Mouse (Mus musculus) cerebral cortex, adult 2 months (tissue): ENCODE measurements around the gene Hoxa5.

ENCODE experiments used
- WGBS: fragments of 180-500 bp; shearing (Covaris S2); methylation state at CpG from one replicate; pipeline ENCODE4 v1.1.7; 2018; 5-methylcytosine and 5-hydroxymethylcytosine counted together

The Hoxa5 gene

GRCm38 (mm10) chr6:52162611-52163365, 41.6 kb downstream of the Hoxa5 start:
- WGBS: 5% methylated on average over 14 of the region's 14 CpGs

GRCm38 (mm10) chr6:52162093-52162380, 42.4 kb downstream of the Hoxa5 start:
- 7% methylated on average over 1 of the region's 1 CpGs for WGBS

GRCm38 (mm10) chr6:52161336-52162092, 42.9 kb downstream of the Hoxa5 start:
- 3% methylated on average over 8 of the region's 8 CpGs for WGBS

- WGBS: 7% methylated on average over 30 of the region's 30 CpGs
Observed at GRCm38 (mm10) chr6:52160511-52161335, 43.7 kb downstream of the Hoxa5 start.

GRCm38 (mm10) chr6:52159979-52160378, 44.4 kb downstream of the Hoxa5 start:
- 5% methylated on average over 9 of the region's 9 CpGs for WGBS

GRCm38 (mm10) chr6:52159164-52159761, 45.1 kb downstream of the Hoxa5 start:
- 5% methylated on average over 12 of the region's 12 CpGs for WGBS

- whole genome bisulfite sequencing: under 1% methylated on average over 54 of the region's 55 CpGs
Observed at GRCm38 (mm10) chr6:52158276-52159051, 45.9 kb downstream of the Hoxa5 start, which contains the start of gene Hoxa1. Gene Hoxa1, minus strand, starts transcription at chr6:52158317.

- WGBS: 4% methylated on average over 32 of the region's 32 CpGs
Observed at GRCm38 (mm10) chr6:52157466-52158275, 46.7 kb downstream of the Hoxa5 start.

- 3% methylated on average over 20 of the region's 20 CpGs for WGBS
Observed at GRCm38 (mm10) chr6:52156551-52157200, 47.7 kb downstream of the Hoxa5 start.

- 41% methylated on average over 3 of the region's 3 CpGs for WGBS
Observed at GRCm38 (mm10) chr6:52155471-52155870, 48.9 kb downstream of the Hoxa5 start.

- WGBS: 30% methylated on average over 5 of the region's 5 CpGs
Observed at GRCm38 (mm10) chr6:52154044-52154443, 50.3 kb downstream of the Hoxa5 start.

- WGBS: 4% methylated on average over 6 of the region's 6 CpGs
Observed at GRCm38 (mm10) chr6:52153270-52153669, 51.1 kb downstream of the Hoxa5 start.

GRCm38 (mm10) chr6:52152226-52153193, 51.9 kb downstream of the Hoxa5 start:
- WGBS: 10% methylated on average over 16 of the region's 16 CpGs
